Mouse (Mus musculus) E14TG2a.4 (cell line): ENCODE data around the gene Zic2.

Experiments used
- H3K27me3 ChIP-seq: 2 replicates; pipeline ENCODE4 v1.6.1; 2014; ENCODE audit warnings: low read length, control low read depth; ENCODE audit not compliant: insufficient read depth
- H3K36me3 ChIP-seq: 2 replicates; pipeline ENCODE4 v1.6.1; 2014; ENCODE audit warnings: low read length, control low read depth; ENCODE audit not compliant: insufficient read depth
- H3K4me1 ChIP-seq: replicated peaks from 2 replicates; pipeline ENCODE4 v1.6.1; 2014; ENCODE audit warnings: low read depth, low read length, control low read depth
- H3K4me3 ChIP-seq: replicated peaks from 2 replicates; pipeline ENCODE4 v1.5.1; 2014; ENCODE audit warnings: mild to moderate bottlenecking, low read length
- H3K9me3 ChIP-seq: 2 replicates; pipeline ENCODE4 v1.6.1; 2014; ENCODE audit warnings: low read length, control low read depth
- CTCF ChIP-seq: conservative IDR thresholded peaks from 2 replicates; pipeline ENCODE4 v1.5.1; 2014; ENCODE audit warnings: low read length
- NANOG ChIP-seq: IDR thresholded peaks from 2 replicates; pipeline ENCODE4 v1.6.1; 2014; ENCODE audit warnings: borderline replicate concordance, low read length, mixed read lengths
- POU5F1 ChIP-seq: IDR thresholded peaks from 2 replicates; pipeline ENCODE4 v1.6.1; 2014; ENCODE audit warnings: low read length, borderline replicate concordance

Gene Zic2

GRCm38 (mm10) chr14:122472161-122472560 is 3.1 kb upstream of the Zic2 start:
- Histone ChIP-seq H3K27me3 (peaks cover 36% of the 10 kb centered on the region), H3K4me3 (peak overlapping the region; percentile 54), H3K9me3 (no peaks in the 10 kb centered on the region), H3K4me1 (peaks cover 70% of the 10 kb centered on the region), H3K36me3 (peaks cover 6% of the 10 kb centered on the region)
- TF ChIP-seq CTCF (no peak), POU5F1 (no peak), NANOG (no peak)

- Histone ChIP-seq H3K36me3 (peaks cover 10% of the 10 kb centered on the region), H3K4me3 (peak overlapping the region; percentile 54), H3K9me3 (no peaks in the 10 kb centered on the region), H3K4me1 (peaks cover 70% of the 10 kb centered on the region), H3K27me3 (peaks cover 41% of the 10 kb centered on the region)
- TF ChIP-seq CTCF (no peak), POU5F1 (no peak), NANOG (no peak)
These were observed 2.6 kb upstream of the Zic2 start for GRCm38 (mm10) chr14:122472647-122473046.

GRCm38 (mm10) chr14:122473211-122473751 is 2.0 kb upstream of the Zic2 start:
- TF ChIP-seq NANOG (no peak), CTCF (no peak), POU5F1 (no peak)
- no peaks in the 10 kb centered on the region for H3K9me3 ChIP-seq
- peak overlapping the region; percentile 91 for H3K4me3 ChIP-seq
- peaks cover 46% of the 10 kb centered on the region for H3K27me3 ChIP-seq
- H3K4me1 ChIP-seq = peaks cover 70% of the 10 kb centered on the region
- peaks cover 16% of the 10 kb centered on the region for H3K36me3 ChIP-seq

GRCm38 (mm10) chr14:122474041-122474890 is 969 bp upstream of the Zic2 start:
- Histone ChIP-seq H3K9me3 (no peaks in the 10 kb centered on the region), H3K4me1 (peaks cover 67% of the 10 kb centered on the region), H3K4me3 (peak overlapping the region; percentile 91), H3K36me3 (peaks cover 22% of the 10 kb centered on the region), H3K27me3 (peaks cover 48% of the 10 kb centered on the region)
- no peak for TF ChIP-seq NANOG
- no peak for TF ChIP-seq POU5F1
- TF ChIP-seq CTCF = no peak

GRCm38 (mm10) chr14:122475557-122476040 is 364 bp downstream of the Zic2 start:
- peak overlapping the region; percentile 91 for H3K4me3 ChIP-seq
- H3K9me3 ChIP-seq = no peaks in the 10 kb centered on the region
- H3K4me1 ChIP-seq = peaks cover 66% of the 10 kb centered on the region
- peaks cover 51% of the 10 kb centered on the region for H3K27me3 ChIP-seq
- TF ChIP-seq NANOG (no peak), POU5F1 (no peak), CTCF (no peak)
- peaks cover 31% of the 10 kb centered on the region for H3K36me3 ChIP-seq

- Histone ChIP-seq H3K4me1 (peaks cover 66% of the 10 kb centered on the region), H3K27me3 (peaks cover 51% of the 10 kb centered on the region), H3K9me3 (no peaks in the 10 kb centered on the region), H3K4me3 (peak overlapping the region; percentile 91), H3K36me3 (peaks cover 34% of the 10 kb centered on the region)
- TF ChIP-seq NANOG (no peak), POU5F1 (no peak), CTCF (no peak)
These were observed 996 bp downstream of the Zic2 start for GRCm38 (mm10) chr14:122476041-122476821.

- H3K27me3 ChIP-seq = peaks cover 51% of the 10 kb centered on the region
- no peaks in the 10 kb centered on the region for H3K9me3 ChIP-seq
- no peak for TF ChIP-seq NANOG
- no peak for TF ChIP-seq CTCF
- no peak for TF ChIP-seq POU5F1
- H3K4me1 ChIP-seq = peaks cover 67% of the 10 kb centered on the region
- peaks cover 37% of the 10 kb centered on the region for H3K36me3 ChIP-seq
- H3K4me3 ChIP-seq = peak overlapping the region; percentile 91
These were observed 1.6 kb downstream of the Zic2 start for GRCm38 (mm10) chr14:122476822-122477215.

GRCm38 (mm10) chr14:122477261-122477671 is 2.0 kb downstream of the Zic2 start:
- peaks cover 68% of the 10 kb centered on the region for H3K4me1 ChIP-seq
- TF ChIP-seq CTCF (no peak), POU5F1 (no peak), NANOG (no peak)
- H3K4me3 ChIP-seq = peak overlapping the region; percentile 91
- peaks cover 37% of the 10 kb centered on the region for H3K36me3 ChIP-seq
- peaks cover 54% of the 10 kb centered on the region for H3K27me3 ChIP-seq
- no peaks in the 10 kb centered on the region for H3K9me3 ChIP-seq
